In genomic region chr11:87422511-87423340, GRCm38 (mm10) we compare ENCODE assay signal across 8 mouse cellular contexts. TPM values are rescaled to one million over a fixed set of nuclear protein-coding genes. Genes with fewer than 3 reads are reported as not detected.
A peak's percentile ranks its signal among the peaks of the same experiment; 100 is the strongest.
DNase-seq lines count a peak whose midpoint lies in the region; ATAC-seq lines count a peak whose summit lies in the region.

No protein-coding gene starts in this region.

- H3K27ac ChIP-seq in heart, embryonic 13.5 days (replicated peaks), result peak overlapping the region; percentile 88
- peak overlapping the region; percentile 89 for H3K27ac ChIP-seq in liver, embryonic 12.5 days
- peak overlapping the region; percentile 86 for H3K27ac ChIP-seq in stomach, embryonic 15.5 days

- peak; percentile 82 for ATAC-seq in erythroid progenitor cell, adult 5-6 weeks (replicated peaks; ENCODE audit: low FRiP score, poor library complexity, severe bottlenecking)
- ATAC-seq in heart, embryonic 13.5 days (ENCODE audit: extremely low read depth, insufficient number of reproducible peaks, low FRiP score, low TSS enrichment), result peak; percentile 72
- peak; percentile 76 for ATAC-seq in liver, embryonic 12.5 days
- peak; percentile 80 for ATAC-seq in stomach, embryonic 15.5 days (ENCODE audit: insufficient read depth, low FRiP score, low read depth)

- DNase-seq in CD4-positive, CD25-positive, alpha-beta regulatory T cell, adult 2 months (ENCODE audit: low read depth, low spot score), result peak; percentile 92
- DNase-seq in brain, embryonic 18.5 days (ENCODE audit: low read depth, low spot score), result peak; percentile 90
- peak; percentile 87 for DNase-seq in kidney, postnatal 10 days
- DNase-seq in natural killer cell, adult 2 months (ENCODE audit: low spot score in 2 of 2), result peak; percentile 87 to 88

- H3K36me3 ChIP-seq in heart, embryonic 13.5 days, result no peaks in the 10 kb centered on the region
- H3K36me3 ChIP-seq in liver, embryonic 12.5 days, result no peaks in the 10 kb centered on the region
- H3K36me3 ChIP-seq in stomach, embryonic 15.5 days, result no peaks in the 10 kb centered on the region

- peak overlapping the region; percentile 55 for H3K4me3 ChIP-seq in heart, embryonic 13.5 days
- H3K4me3 ChIP-seq in liver, embryonic 12.5 days, result peak overlapping the region; percentile 58
- peak overlapping the region; percentile 38 for H3K4me3 ChIP-seq in stomach, embryonic 15.5 days (replicated peaks)

- H3K27me3 ChIP-seq in heart, embryonic 13.5 days (replicated peaks), result no peaks in the 10 kb centered on the region
- no peaks in the 10 kb centered on the region for H3K27me3 ChIP-seq in liver, embryonic 12.5 days (replicated peaks)
- no peaks in the 10 kb centered on the region for H3K27me3 ChIP-seq in stomach, embryonic 15.5 days (replicated peaks)

- H3K4me1 ChIP-seq in heart, embryonic 13.5 days, result peaks cover 23% of the 10 kb centered on the region
- H3K4me1 ChIP-seq in liver, embryonic 12.5 days, result peaks cover 40% of the 10 kb centered on the region
- H3K4me1 ChIP-seq in stomach, embryonic 15.5 days, result no peaks in the 10 kb centered on the region

- H3K9me3 ChIP-seq in heart, embryonic 13.5 days, result no peaks in the 10 kb centered on the region
- no peaks in the 10 kb centered on the region for H3K9me3 ChIP-seq in liver, embryonic 12.5 days (replicated peaks)
- H3K9me3 ChIP-seq in stomach, embryonic 15.5 days, result no peaks in the 10 kb centered on the region

- peak overlapping the region; percentile 81 for H3K9ac ChIP-seq in heart, embryonic 13.5 days
- H3K9ac ChIP-seq in liver, embryonic 12.5 days, result peak overlapping the region; percentile 73
- peak overlapping the region; percentile 6; the same call in 1 of the 2 replicates for H3K9ac ChIP-seq in stomach, embryonic 15.5 days

- peak overlapping the region; percentile 76 for H3K4me2 ChIP-seq in heart, embryonic 13.5 days
- H3K4me2 ChIP-seq in liver, embryonic 12.5 days, result peak overlapping the region; percentile 74
- H3K4me2 ChIP-seq in stomach, embryonic 15.5 days, result peak overlapping the region; percentile 61

- under 1% methylated on average over 26 of the region's 26 CpGs for WGBS in heart, embryonic 13.5 days
- WGBS in liver, embryonic 12.5 days (ENCODE audit: insufficient replicate concordance), result under 1% methylated on average over 26 of the region's 26 CpGs
- under 1% methylated on average over 26 of the region's 26 CpGs for WGBS in stomach, embryonic 15.5 days

RNA-seq across cellular contexts. Expression of gene Tex14, which starts 17.9 kb away (rescaled TPM):
- total RNA-seq in erythroid progenitor cell, adult 5-6 weeks (2015; ENCODE audit: low replicate concordance), result 8.8 TPM in 1 of 2 replicates, not detected in the other
- not detected in 2 replicates for total RNA-seq in erythroid progenitor cell, adult 5-6 weeks (2017; ENCODE audit: low replicate concordance)
- 0.28 and 0.47 TPM in 2 replicates for polyA plus RNA-seq in heart, embryonic 13.5 days (2015; fragmentation: Nextera tagmentation; extraction: Ambion mirVana)
- not detected in 2 replicates for polyA plus RNA-seq in liver, embryonic 12.5 days (2016; fragmentation: Nextera tagmentation; extraction: Ambion mirVana)
- 0.46 and 0.59 TPM in 2 replicates for polyA plus RNA-seq in stomach, embryonic 15.5 days (2015; fragmentation: Nextera tagmentation; extraction: Ambion mirVana)

RNA-seq across cellular contexts. Expression of gene Rad51c, which starts 18.0 kb away (rescaled TPM):
- 5.0 and 5.4 TPM in 2 replicates for total RNA-seq in erythroid progenitor cell, adult 5-6 weeks (2015; ENCODE audit: low replicate concordance)
- 13.2 and 14.8 TPM in 2 replicates for total RNA-seq in erythroid progenitor cell, adult 5-6 weeks (2017; ENCODE audit: low replicate concordance)
- 9.7 and 9.9 TPM in 2 replicates for polyA plus RNA-seq in heart, embryonic 13.5 days (2015; fragmentation: Nextera tagmentation; extraction: Ambion mirVana)
- polyA plus RNA-seq in liver, embryonic 12.5 days (2016; fragmentation: Nextera tagmentation; extraction: Ambion mirVana), result 5.0 and 5.9 TPM in 2 replicates
- 6.3 and 6.5 TPM in 2 replicates for polyA plus RNA-seq in stomach, embryonic 15.5 days (2015; fragmentation: Nextera tagmentation; extraction: Ambion mirVana)

Comparison
In these comparisons a context has a peak if more than half of its experiments do, and no peak if none do; other contexts are left out.
1. Peak in every context shown above with its lines: DNase-seq, ATAC-seq, H3K4me3 ChIP-seq and H3K27ac ChIP-seq.
2. H3K9ac ChIP-seq: peak in every context shown above with its lines; median percentile 81 in heart, embryonic 13.5 days; 73 in liver, embryonic 12.5 days; 6 in stomach, embryonic 15.5 days.